Mouse (Mus musculus) limb, embryonic 14.5 days (tissue): Measurements from ENCODE around the gene Rtn2. TPM values are rescaled to one million over a fixed set of nuclear protein-coding genes. Genes with fewer than 3 reads are reported as not detected.

ENCODE experiments used
- ATAC-seq: fragments of 200-750 bp; cut with Nextera tagmentation; 2 replicates; pipeline ENCODE4 v1.8.0; 2017; ENCODE audit warnings: low read depth, moderate number of reproducible peaks, moderate TSS enrichment; ENCODE audit not compliant: low FRiP score
- DNase-seq: peaks from one replicate; pipeline ENCODE4 v3.0.0-alpha.2; 2015; ENCODE audit warnings: low spot score
- H3K27ac ChIP-seq: fragments of 300-500 bp; sonication (generic); replicated peaks from 2 replicates; pipeline ENCODE4 v1.5.1; 2014; ENCODE audit warnings: low read depth, mild to moderate bottlenecking, low read length, moderate library complexity, mixed read lengths
- H3K27me3 ChIP-seq: fragments of 300-500 bp; sonication (generic); 2 replicates; pipeline ENCODE4 v1.6.1; 2014; ENCODE audit warnings: low read length, mixed read lengths; ENCODE audit not compliant: control insufficient read depth, insufficient read depth
- H3K36me3 ChIP-seq: fragments of 300-500 bp; sonication (generic); 2 replicates; pipeline ENCODE4 v1.6.1; 2014; ENCODE audit warnings: mild to moderate bottlenecking, low read length, moderate library complexity, mixed read lengths; ENCODE audit not compliant: control insufficient read depth, insufficient read depth
- H3K4me1 ChIP-seq: fragments of 300-500 bp; sonication (generic); 2 replicates; pipeline ENCODE4 v1.6.1; 2014; ENCODE audit warnings: antibody characterized with exemption, low read length, mixed read lengths; ENCODE audit not compliant: control insufficient read depth, insufficient read depth
- H3K4me2 ChIP-seq: fragments of 300-500 bp; sonication (generic); replicated peaks from 2 replicates; pipeline ENCODE4 v1.6.1; 2014; ENCODE audit warnings: low read depth, mild to moderate bottlenecking, low read length, moderate library complexity; ENCODE audit not compliant: severe bottlenecking
- H3K4me3 ChIP-seq: fragments of 300-500 bp; sonication (generic); replicated peaks from 2 replicates; pipeline ENCODE4 v1.5.1; 2014; ENCODE audit warnings: low read length
- H3K9ac ChIP-seq: fragments of 300-500 bp; sonication (generic); 2 replicates; pipeline ENCODE4 v1.6.1; 2014; ENCODE audit warnings: mild to moderate bottlenecking, low read depth, low read length, moderate library complexity; ENCODE audit not compliant: severe bottlenecking
- H3K9me3 ChIP-seq: fragments of 300-500 bp; sonication (generic); 2 replicates; pipeline ENCODE4 v1.6.1; 2016; ENCODE audit warnings: low read length; ENCODE audit not compliant: control insufficient read depth
- POLR2A ChIP-seq: fragments of 200-500 bp; IDR thresholded peaks from 2 replicates; pipeline ENCODE4 v1.8.0; 2012; ENCODE audit warnings: inconsistent platforms, mild to moderate bottlenecking, moderate library complexity, borderline replicate concordance; ENCODE audit not compliant: insufficient read depth, insufficient read length; ENCODE audit errors: extremely low read depth
- WGBS: fragments of 180-500 bp; shearing (Covaris S2); extraction: QIAGEN DNeasy Blood & Tissue Kit; methylation state at CpG from one replicate; pipeline ENCODE4 v1.1.7; 2014; 5-methylcytosine and 5-hydroxymethylcytosine counted together
- polyA plus RNA-seq, 2 experiments: library from polyadenylated mRNA; depleted of rRNA in 1 of 2; stranded (reverse) in 1 of 2; unstranded in 1 of 2; fragments of >200 nt; fragmentation: Nextera tagmentation in 1 of 2; extraction: Ambion mirVana in 1 of 2; gene quantifications; 2 replicates each; pipeline versions ENCODE4 v1.2.1 to v1.2.3; 2012 to 2014

Gene Rtn2
- polyA plus RNA-seq, 2 experiments, result 30.6 to 44.3 TPM

GRCm38 (mm10) chr7:19239423-19239822 lies 43.0 kb upstream of the Rtn2 start:
- no peak overlapping the region for H3K4me3 ChIP-seq
- H3K36me3 ChIP-seq, result no peaks in the 10 kb centered on the region
- no peaks in the 10 kb centered on the region for H3K9me3 ChIP-seq
- ATAC-seq (peak; percentile 86), DNase-seq (peak; percentile 88)
- 0% methylated on average over 1 of the region's 1 CpGs for WGBS
- no peak overlapping the region for H3K27ac ChIP-seq
- H3K9ac ChIP-seq, result no peak overlapping the region
- H3K4me1 ChIP-seq, result no peaks in the 10 kb centered on the region
- no peak overlapping the region for H3K4me2 ChIP-seq
- no peaks in the 10 kb centered on the region for H3K27me3 ChIP-seq
- TF ChIP-seq POLR2A, result no peak

- ATAC-seq (no peak), DNase-seq (no peak)
- peaks cover 4% of the 10 kb centered on the region; the same call in 1 of the 2 replicates for H3K36me3 ChIP-seq
- H3K4me1 ChIP-seq, result no peaks in the 10 kb centered on the region
- H3K27ac ChIP-seq, result no peak overlapping the region
- 78% methylated on average over 1 of the region's 4 CpGs for WGBS
- no peaks in the 10 kb centered on the region for H3K9me3 ChIP-seq
- no peak overlapping the region for H3K4me3 ChIP-seq
- TF ChIP-seq POLR2A, result no peak
- H3K9ac ChIP-seq, result no peak overlapping the region
- no peak overlapping the region for H3K4me2 ChIP-seq
- H3K27me3 ChIP-seq, result no peaks in the 10 kb centered on the region
These were observed 42.4 kb upstream of the Rtn2 start for GRCm38 (mm10) chr7:19239986-19240385.

- ATAC-seq, result no peak
- TF ChIP-seq POLR2A, result no peak
- 73% methylated on average over 8 of the region's 8 CpGs for WGBS
- no peaks in the 10 kb centered on the region for H3K27me3 ChIP-seq
- no peak overlapping the region for H3K27ac ChIP-seq
- H3K4me3 ChIP-seq, result no peak overlapping the region
- H3K36me3 ChIP-seq, result peaks cover 13% of the 10 kb centered on the region; the same call in 1 of the 2 replicates
- DNase-seq, result no peak
- no peaks in the 10 kb centered on the region for H3K4me1 ChIP-seq
- no peak overlapping the region for H3K4me2 ChIP-seq
- no peak overlapping the region for H3K9ac ChIP-seq
- H3K9me3 ChIP-seq, result no peaks in the 10 kb centered on the region
These were observed 41.4 kb upstream of the Rtn2 start for GRCm38 (mm10) chr7:19240905-19241463.

GRCm38 (mm10) chr7:19242005-19242404 lies 40.4 kb upstream of the Rtn2 start:
- H3K27ac ChIP-seq, result no peak overlapping the region

GRCm38 (mm10) chr7:19243858-19244257 lies 38.6 kb upstream of the Rtn2 start:
- no peak overlapping the region for H3K4me3 ChIP-seq
- no peaks in the 10 kb centered on the region for H3K9me3 ChIP-seq
- ATAC-seq, result no peak
- H3K4me2 ChIP-seq, result no peak overlapping the region
- no peaks in the 10 kb centered on the region for H3K4me1 ChIP-seq
- no peak overlapping the region for H3K9ac ChIP-seq
- DNase-seq, result no peak
- no peak overlapping the region for H3K27ac ChIP-seq
- WGBS, result 83% methylated on average over 5 of the region's 5 CpGs
- H3K36me3 ChIP-seq, result peaks cover 23% of the 10 kb centered on the region
- TF ChIP-seq POLR2A, result no peak
- H3K27me3 ChIP-seq, result no peaks in the 10 kb centered on the region

More at GRCm38 (mm10) chr7:19242005-19242404, 40.4 kb upstream of the Rtn2 start:
- no peaks in the 10 kb centered on the region for H3K27me3 ChIP-seq
- no peaks in the 10 kb centered on the region for H3K4me1 ChIP-seq
- TF ChIP-seq POLR2A, result no peak
- no peak overlapping the region for H3K4me3 ChIP-seq
- H3K36me3 ChIP-seq, result peaks cover 20% of the 10 kb centered on the region
- no peaks in the 10 kb centered on the region for H3K9me3 ChIP-seq
- 82% methylated on average over 1 of the region's 1 CpGs for WGBS
- DNase-seq, result no peak
- no peak overlapping the region for H3K4me2 ChIP-seq
- no peak for ATAC-seq
- H3K9ac ChIP-seq, result no peak overlapping the region

- Histone ChIP-seq H3K27me3 (no peaks in the 10 kb centered on the region), H3K9me3 (no peaks in the 10 kb centered on the region), H3K4me2 (no peak overlapping the region), H3K4me3 (no peak overlapping the region), H3K27ac (no peak overlapping the region), H3K9ac (no peak overlapping the region), H3K36me3 (peaks cover 23% of the 10 kb centered on the region), H3K4me1 (no peaks in the 10 kb centered on the region)
- DNase-seq, result no peak
- no peak for TF ChIP-seq POLR2A
- ATAC-seq, result no peak
- WGBS, result 94% methylated on average over 3 of the region's 3 CpGs
These were observed 37.3 kb upstream of the Rtn2 start for GRCm38 (mm10) chr7:19245083-19245482.
